Mouse (Mus musculus) WW6 (cell line): ENCODE measurements around the gene Celf2.

Source experiments
- DNase-seq: peaks from one replicate; pipeline ENCODE4 v3.0.0-alpha.2; 2013; ENCODE audit warnings: low read depth, low spot score

Celf2 gene

GRCm38 (mm10) chr2:7026737-7027136 is 482.6 kb downstream of the Celf2 start:
- no peak for DNase-seq

GRCm38 (mm10) chr2:7025594-7025993 is 483.8 kb downstream of the Celf2 start:
- no peak for DNase-seq

- DNase-seq: no peak
Observed at GRCm38 (mm10) chr2:7022184-7022583, 487.2 kb downstream of the Celf2 start.

GRCm38 (mm10) chr2:7017384-7018113 is 491.8 kb downstream of the Celf2 start:
- DNase-seq: no peak

GRCm38 (mm10) chr2:7013126-7013525 is 496.2 kb downstream of the Celf2 start:
- no peak for DNase-seq

DNA sequence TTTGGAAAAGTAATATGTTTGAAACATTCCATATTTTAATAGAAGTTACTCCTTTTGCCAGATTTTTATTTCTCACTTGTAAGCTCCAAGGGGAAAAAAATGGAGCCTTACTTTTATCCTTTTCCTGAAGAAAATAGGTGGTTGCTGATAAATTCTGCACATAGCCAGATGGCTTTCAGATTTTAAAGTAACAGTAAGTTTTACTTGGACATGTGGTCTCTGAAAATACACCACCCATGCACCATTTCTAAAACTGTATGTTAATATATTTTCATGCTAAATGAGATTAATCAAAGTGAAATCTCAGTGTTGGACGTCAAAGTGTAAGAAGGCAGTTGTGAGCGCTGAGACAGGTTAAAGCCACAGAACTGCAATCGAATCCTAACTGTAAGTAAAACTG is 502.5 kb downstream of the Celf2 start:
- DNase-seq: no peak

- DNase-seq: no peak
Observed at GRCm38 (mm10) chr2:7001967-7002366, 507.4 kb downstream of the Celf2 start.

GRCm38 (mm10) chr2:6991010-6991421 is 518.3 kb downstream of the Celf2 start:
- DNase-seq: no peak

DNA sequence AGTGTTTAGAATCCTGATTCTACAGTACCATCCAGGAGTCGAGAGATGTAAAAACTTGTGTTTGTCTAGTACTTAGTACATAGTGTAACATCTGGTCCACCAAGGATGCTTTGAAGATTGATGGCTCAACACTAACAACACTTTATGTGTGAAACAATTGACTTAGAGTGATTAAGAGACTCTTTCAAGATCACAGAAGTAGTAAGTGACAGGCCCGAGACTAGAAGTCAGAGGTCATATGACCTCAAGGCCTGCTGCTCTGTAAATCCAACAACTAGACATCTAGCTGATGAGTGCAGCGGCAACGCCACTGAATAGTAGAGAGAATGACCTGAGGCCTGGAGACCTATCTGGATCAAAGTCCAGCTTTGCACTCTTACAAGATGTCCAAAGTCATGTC is 523.7 kb downstream of the Celf2 start:
- DNase-seq: no peak

- DNase-seq: no peak
Observed at GRCm38 (mm10) chr2:6983902-6984301, 525.5 kb downstream of the Celf2 start.

GRCm38 (mm10) chr2:6976300-6976699 is 533.1 kb downstream of the Celf2 start:
- DNase-seq: no peak

- DNase-seq: no peak
Observed at GRCm38 (mm10) chr2:6969228-6969627, 540.1 kb downstream of the Celf2 start.

DNA sequence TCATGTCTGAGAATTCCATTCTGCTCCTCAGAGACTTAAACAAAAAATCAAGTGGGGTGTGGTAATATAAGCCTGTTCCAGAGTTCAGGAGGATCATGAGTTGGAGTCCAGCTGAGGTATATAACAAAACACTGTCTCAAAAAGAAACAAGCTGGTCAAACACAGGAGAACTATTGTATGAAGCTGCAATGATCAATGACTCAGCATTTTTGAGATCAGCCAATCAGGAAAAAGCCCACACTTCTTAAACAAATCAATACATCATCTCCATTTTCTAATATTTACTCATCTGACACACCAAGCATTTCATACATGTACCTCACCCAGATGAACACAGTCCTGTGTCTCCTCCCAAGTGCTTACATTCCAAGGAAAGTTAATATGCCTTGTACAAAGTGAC is 544.1 kb downstream of the Celf2 start:
- no peak for DNase-seq

DNA sequence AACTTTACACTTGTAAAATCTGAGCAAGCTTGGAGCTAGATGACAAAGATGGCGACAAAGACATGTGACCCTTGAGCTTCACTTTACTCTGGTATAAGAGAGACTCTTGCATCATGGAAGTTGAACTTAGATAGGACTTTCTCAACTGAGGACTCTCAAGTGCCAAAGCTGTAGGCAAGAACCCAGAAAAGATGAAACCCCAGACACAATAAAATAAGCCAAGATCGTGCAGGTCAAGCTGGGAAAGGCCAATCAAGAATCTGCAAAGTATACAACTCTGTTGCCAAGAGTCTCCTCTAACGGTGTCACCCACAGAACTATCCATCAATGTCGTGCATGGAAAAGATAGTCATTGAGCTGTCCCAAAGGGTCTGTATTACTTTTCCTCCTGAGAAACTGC is 558.7 kb downstream of the Celf2 start:
- DNase-seq: no peak

- DNase-seq: no peak
Observed at GRCm38 (mm10) chr2:6945638-6946415, 563.5 kb downstream of the Celf2 start.

- DNase-seq: no peak
Observed at GRCm38 (mm10) chr2:6943651-6944050, 565.7 kb downstream of the Celf2 start.

DNA sequence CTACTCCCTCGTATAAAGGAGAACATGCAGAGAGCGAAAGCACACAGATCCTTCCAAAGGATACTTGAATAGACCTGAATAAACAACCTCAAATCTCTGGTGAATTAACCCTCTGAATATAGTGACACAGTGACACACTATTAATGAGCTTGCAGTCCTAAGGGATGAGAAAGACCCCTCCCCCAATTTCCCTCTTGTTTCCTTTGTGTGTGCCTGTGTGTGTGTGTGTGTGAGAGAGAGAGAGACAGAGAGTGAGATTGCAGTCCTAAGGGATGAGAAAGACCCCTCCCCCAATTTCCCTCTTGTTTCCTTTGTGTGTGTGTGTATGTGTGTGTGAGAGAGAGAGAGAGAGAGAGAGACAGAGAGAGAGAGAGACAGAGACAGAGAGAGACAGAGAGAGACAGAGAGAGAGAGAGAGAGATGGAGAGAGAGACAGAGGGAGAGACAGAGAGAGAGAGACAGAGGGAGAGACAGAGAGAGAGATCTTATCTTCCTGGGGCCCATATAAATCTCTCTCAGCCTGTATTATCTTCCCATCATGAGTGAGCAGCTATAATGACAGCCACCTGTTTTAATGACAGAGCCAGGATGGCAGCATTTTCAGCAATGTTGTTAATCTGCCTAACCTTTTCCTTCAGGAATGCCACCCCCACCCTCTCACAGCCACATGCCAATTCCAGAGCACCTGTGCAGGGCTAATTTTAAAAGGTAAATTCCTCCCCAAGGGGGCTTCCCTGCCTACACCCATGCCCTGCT is 566.5 kb downstream of the Celf2 start:
- no peak for DNase-seq

DNA sequence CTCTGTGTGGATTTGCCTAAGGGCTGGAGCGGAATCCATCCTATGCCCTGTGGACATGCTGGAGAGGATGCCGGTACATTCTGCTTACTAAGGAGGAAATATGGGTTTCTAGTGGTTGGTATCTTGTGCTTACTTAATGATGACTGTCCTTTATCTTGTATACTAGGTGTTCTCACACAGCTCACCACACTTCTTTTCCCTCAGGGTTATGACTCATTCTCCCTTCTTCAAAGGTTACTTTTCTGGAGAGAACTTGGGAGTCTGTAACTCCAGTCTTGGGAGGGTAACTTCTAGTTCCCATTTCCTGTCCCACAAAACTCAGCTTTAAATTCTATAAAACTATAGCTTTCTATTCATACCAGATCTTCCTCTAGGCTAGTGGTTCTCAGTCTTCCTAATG is 570.2 kb downstream of the Celf2 start:
- DNase-seq: no peak

DNA sequence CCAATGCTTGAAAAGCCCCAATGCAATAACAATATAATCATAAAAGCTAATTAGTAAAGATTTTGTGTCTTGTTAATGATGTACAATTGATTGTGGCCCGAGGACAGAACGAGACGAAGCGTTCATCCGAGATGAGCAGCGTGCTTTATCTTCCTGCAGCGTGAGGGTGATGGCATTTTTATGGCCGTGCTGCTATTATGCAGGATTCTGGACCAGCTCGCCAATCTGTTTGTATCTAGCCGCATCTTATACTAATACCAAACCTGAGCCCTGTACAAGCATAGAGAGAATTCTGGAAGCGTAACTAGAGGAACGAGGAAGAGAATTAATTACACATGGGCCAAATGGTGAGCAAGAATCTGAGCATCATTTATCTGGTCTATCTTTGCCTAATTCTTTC is 576.2 kb downstream of the Celf2 start:
- DNase-seq: no peak

- no peak for DNase-seq
Observed at GRCm38 (mm10) chr2:6927693-6928360, 581.5 kb downstream of the Celf2 start.

- no peak for DNase-seq
Observed at GRCm38 (mm10) chr2:6925505-6925904, 583.9 kb downstream of the Celf2 start.
